10 mouse cellular contexts compared by ENCODE assay signal in the genomic region with DNA sequence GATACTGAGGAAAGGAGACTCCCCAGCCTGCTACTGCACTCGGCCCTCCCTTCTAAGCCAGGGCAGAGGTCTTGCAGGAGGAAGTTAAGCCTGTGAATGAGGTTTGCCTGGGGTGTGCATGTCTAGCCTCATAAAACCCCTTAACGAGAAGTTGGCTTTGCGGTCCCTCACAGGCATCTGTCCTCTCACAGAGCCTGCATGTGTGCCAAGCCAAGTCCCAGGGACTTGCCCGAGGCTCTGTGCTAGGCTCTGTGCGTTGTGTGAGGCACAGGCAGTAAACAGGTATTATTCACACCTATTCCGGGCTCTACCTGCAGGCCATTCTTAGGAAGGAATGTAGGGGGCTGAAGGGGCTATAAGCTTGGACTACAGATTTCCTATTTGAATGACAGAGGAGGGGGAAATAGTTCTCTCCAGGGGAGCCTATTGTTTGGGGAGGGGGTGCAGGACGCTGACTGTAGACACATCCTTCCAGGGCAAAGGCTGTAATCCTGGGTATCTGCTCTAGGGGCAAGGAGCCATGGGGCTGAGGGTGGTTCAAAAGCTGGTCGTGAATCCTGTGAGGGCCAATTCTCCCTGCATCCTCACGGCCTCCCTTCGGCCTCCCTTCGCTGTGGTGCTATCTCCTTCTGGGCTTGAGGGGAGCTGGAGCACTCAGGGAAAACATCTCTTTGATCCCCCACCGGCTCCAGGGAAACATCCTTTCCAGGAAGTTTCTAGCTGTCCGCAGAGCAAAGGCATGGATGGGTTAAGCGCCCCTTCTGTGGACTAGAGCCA.
A peak's percentile ranks its signal among the peaks of the same experiment; 100 is the strongest.
DNase-seq lines count a peak whose midpoint lies in the region; ATAC-seq and TF ChIP-seq lines count a peak whose summit lies in the region.
"Had no signal": no experiment of that assay in that cellular context is flagged by ENCODE, and none has a peak within 500 bp of the region (broad histone marks: within the 10 kb centered on the region; RNA-seq: fewer than 3 reads in every experiment).

No protein-coding gene starts in this region.

- H3K9me3 ChIP-seq in E14TG2a.4 (ENCODE audit: low read length) = no peaks in the 10 kb centered on the region
- H3K9me3 ChIP-seq in forebrain, embryonic 14.5 days (replicated peaks; ENCODE audit: control insufficient read depth, low read length) = no peaks in the 10 kb centered on the region
- no peaks in the 10 kb centered on the region for H3K9me3 ChIP-seq in intestine, postnatal 0 days (ENCODE audit: control insufficient read depth)

- no peak for DNase-seq in gastrocnemius, adult 2 months
- no peak for DNase-seq in gastrocnemius, adult 18-20 months (ENCODE audit: low spot score)
- no peak for DNase-seq in forebrain, embryonic 14.5 days (ENCODE audit: low spot score)
- DNase-seq in lung, adult 2 months = no peak
- no peak for DNase-seq in thymus, postnatal 14 days
- no peak for DNase-seq in adrenal gland, adult 18-20 months (ENCODE audit: low spot score in 2 of 2)
- DNase-seq: cerebellum, adult 11-12 months; kidney, adult 9 months had no signal

- peak overlapping the region; percentile 94; the same call in 1 of the 2 replicates for H3K4me2 ChIP-seq in forebrain, embryonic 14.5 days (ENCODE audit: low read length)
- peak overlapping the region; percentile 21 for H3K4me2 ChIP-seq in intestine, postnatal 0 days (replicated peaks; ENCODE audit: low read depth)

- WGBS in forebrain, embryonic 14.5 days = 21% methylated on average over 14 of the region's 14 CpGs
- WGBS in intestine, postnatal 0 days = 64% methylated on average over 14 of the region's 14 CpGs
- 67% methylated on average over 14 of the region's 14 CpGs for WGBS in lung, adult 2 months

- TF ChIP-seq CTCF in gastrocnemius, adult 2 months (IDR thresholded peaks at IDR 0.05) = no peak
- TF ChIP-seq CTCF in E14TG2a.4 (conservative IDR thresholded peaks at IDR 0.05; ENCODE audit: low read length) = no peak
- no peak for TF ChIP-seq CTCF in intestine, postnatal 0 days (IDR thresholded peaks at IDR 0.05; ENCODE audit: low read depth)
- no peak for TF ChIP-seq CTCF in lung, adult 2 months (IDR thresholded peaks at IDR 0.05; ENCODE audit: insufficient read depth, low read length)

- TF ChIP-seq POLR2A in lung, adult 2 months (IDR thresholded peaks at IDR 0.05; ENCODE audit: borderline replicate concordance, extremely low read depth, low read depth, low read length) = no peak

- peak overlapping the region; percentile 9; the same call in 1 of the 2 replicates for H3K27ac ChIP-seq in gastrocnemius, adult 2 months
- H3K27ac ChIP-seq in forebrain, embryonic 14.5 days (ENCODE audit: low read depth, low read length) = no peak overlapping the region
- H3K27ac ChIP-seq in intestine, postnatal 0 days (ENCODE audit: low read depth, low read length) = no peak overlapping the region

- H3K9ac ChIP-seq in forebrain, embryonic 14.5 days (ENCODE audit: low read length) = 0 out of 2 replicates have a peak overlapping the region, but pooled peaks have one; percentile 5
- H3K9ac ChIP-seq in intestine, postnatal 0 days (ENCODE audit: low read depth, low read length) = no peak overlapping the region

- intact Hi-C loops in gastrocnemius, adult 2 months (cut with DNase I) = no loop called here

- ATAC-seq in forebrain, embryonic 14.5 days = no peak
- no peak for ATAC-seq in intestine, postnatal 0 days

- H3K27me3 ChIP-seq in E14TG2a.4 (ENCODE audit: insufficient read depth, low read length) = peaks cover 34% of the 10 kb centered on the region
- no peaks in the 10 kb centered on the region for H3K27me3 ChIP-seq in forebrain, embryonic 14.5 days (replicated peaks; ENCODE audit: control insufficient read depth, insufficient read depth, low read length)
- H3K27me3 ChIP-seq in intestine, postnatal 0 days (replicated peaks; ENCODE audit: control insufficient read depth, insufficient read depth, low read length) = no peaks in the 10 kb centered on the region

- peak overlapping the region; percentile 75 for H3K4me3 ChIP-seq in gastrocnemius, adult 2 months
- peak overlapping the region; percentile 67 for H3K4me3 ChIP-seq in E14TG2a.4 (replicated peaks; ENCODE audit: low read length)
- no peak overlapping the region for H3K4me3 ChIP-seq in forebrain, embryonic 14.5 days (ENCODE audit: low read depth, low read length)
- no peak overlapping the region for H3K4me3 ChIP-seq in intestine, postnatal 0 days (ENCODE audit: low read depth, low read length)
- no peak overlapping the region for H3K4me3 ChIP-seq in lung, adult 2 months (replicated peaks; ENCODE audit: extremely low read depth, low read depth, low read length)

- H3K4me1 ChIP-seq in E14TG2a.4 (replicated peaks; ENCODE audit: low read depth, low read length) = peaks cover 62% of the 10 kb centered on the region
- H3K4me1 ChIP-seq in forebrain, embryonic 14.5 days (ENCODE audit: control insufficient read depth, insufficient read depth, low read length) = peaks cover 24% of the 10 kb centered on the region
- H3K4me1 ChIP-seq in intestine, postnatal 0 days (replicated peaks; ENCODE audit: control insufficient read depth, insufficient read depth, low read length) = peaks cover 6% of the 10 kb centered on the region
- no peaks in the 10 kb centered on the region; the same call in 1 of the 2 replicates for H3K4me1 ChIP-seq in lung, adult 2 months (ENCODE audit: control insufficient read depth, insufficient read depth, low read length)

- H3K36me3 ChIP-seq in E14TG2a.4 (ENCODE audit: insufficient read depth, low read length) = peaks cover 10% of the 10 kb centered on the region; the same call in 1 of the 2 replicates
- H3K36me3 ChIP-seq in forebrain, embryonic 14.5 days (ENCODE audit: control insufficient read depth, insufficient read depth, low read length) = no peaks in the 10 kb centered on the region
- no peaks in the 10 kb centered on the region for H3K36me3 ChIP-seq in intestine, postnatal 0 days (ENCODE audit: control insufficient read depth, insufficient read depth)

Comparison
In these comparisons a context has a peak if more than half of its experiments do, and no peak if none do; other contexts are left out.
1. H3K4me3 ChIP-seq: peak in gastrocnemius, adult 2 months (single experiment) and E14TG2a.4 (single experiment); none in forebrain, embryonic 14.5 days (single experiment), intestine, postnatal 0 days (single experiment) and lung, adult 2 months (single experiment).